Mouse (Mus musculus) layer of hippocampus, adult 18-20 months (tissue): ENCODE measurements at regions not wholly inside any gene's neighbourhood (a gene's known extent, or its start where the extent isn't known, plus 50 kb on each side); places are given as distances from the start of the nearest gene placed in this dataset.
"Not testable (repeated sequence)": the region's sequence is repeated elsewhere in the genome, so short reads cannot be mapped to it uniquely, and the experiment has no call there.

ENCODE experiments used
- DNase-seq, 2 experiments: peaks; one replicate each; pipeline ENCODE4 v3.0.0; 2022; ENCODE audit warnings: low spot score in 2 of 2

DNA sequence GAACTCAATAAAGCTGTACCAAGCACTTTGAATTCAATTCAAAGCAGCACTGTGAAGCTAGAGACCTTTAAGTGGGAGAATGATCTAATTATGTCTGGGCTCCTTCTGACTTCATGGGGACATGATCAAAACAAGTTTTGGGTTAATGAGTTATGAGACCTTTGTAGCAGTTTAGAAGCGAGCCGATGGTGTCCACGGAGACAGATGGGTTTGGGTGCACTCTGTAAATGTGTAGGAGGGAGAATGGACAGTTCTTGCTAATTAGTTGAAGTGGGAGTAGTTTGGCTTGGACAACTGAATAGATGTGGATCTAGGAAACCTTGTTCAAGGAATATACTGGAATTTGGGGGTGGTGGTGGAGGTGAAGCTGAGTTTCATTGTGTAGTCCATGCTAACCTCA, 186.3 kb upstream of the Cldn34b3 start:
- DNase-seq: no peak

DNA sequence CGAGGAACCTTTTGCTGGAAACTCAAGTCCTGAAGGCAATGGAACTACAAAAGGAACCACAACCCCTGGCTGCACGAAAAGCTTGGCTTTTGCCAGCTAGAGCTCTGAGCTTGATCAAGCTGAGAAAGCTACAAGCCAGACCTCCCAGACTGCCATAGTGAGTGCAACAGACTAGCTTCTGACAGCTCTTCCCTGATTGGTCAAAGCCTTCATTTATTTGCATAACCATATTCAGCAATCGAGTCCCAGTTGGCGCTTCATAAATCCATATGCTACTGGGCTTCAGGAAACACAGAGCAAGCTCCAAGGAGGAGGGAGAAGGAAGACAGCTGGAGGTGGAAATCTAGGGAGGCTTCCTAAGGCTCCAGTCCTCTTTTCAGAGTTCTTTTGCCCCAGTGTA, 181.4 kb upstream of the Cldn34b3 start:
- DNase-seq: peak in 1 of 2 experiments; percentile 14

DNA sequence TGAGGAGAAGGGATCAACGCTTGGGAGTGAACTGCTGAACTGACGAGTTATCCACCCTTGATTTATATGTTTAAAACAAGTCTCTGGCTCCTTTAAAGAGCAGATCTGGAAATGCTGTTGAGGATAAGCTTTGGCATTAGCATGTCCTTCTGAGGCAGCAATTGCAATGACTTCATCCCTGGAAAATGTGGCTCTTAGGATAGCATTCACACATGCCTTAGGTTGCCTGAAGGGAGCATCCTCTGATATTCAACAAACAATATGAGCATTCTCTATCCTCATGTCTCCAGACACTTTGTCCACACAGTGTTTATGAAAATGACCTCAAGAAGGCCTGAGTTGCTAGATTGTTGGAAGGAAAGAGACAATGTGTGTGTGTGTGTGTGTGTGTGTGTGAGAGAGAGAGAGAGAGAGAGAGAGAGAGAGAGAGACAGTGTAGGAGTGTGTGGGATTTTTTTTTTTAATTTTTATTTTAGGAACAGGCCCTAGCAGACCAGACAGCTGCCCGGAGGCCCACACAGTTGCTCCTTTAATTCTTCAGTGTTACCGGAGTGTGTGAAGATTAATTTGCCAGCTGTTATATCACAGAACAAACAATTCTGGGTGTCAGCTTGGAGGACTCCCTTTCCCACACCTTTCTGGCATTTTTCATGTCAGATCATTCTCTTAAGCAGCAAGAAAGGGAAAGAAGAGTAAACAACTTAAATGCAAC, 153.2 kb upstream of the Cldn34b3 start:
- no peak for DNase-seq

DNA sequence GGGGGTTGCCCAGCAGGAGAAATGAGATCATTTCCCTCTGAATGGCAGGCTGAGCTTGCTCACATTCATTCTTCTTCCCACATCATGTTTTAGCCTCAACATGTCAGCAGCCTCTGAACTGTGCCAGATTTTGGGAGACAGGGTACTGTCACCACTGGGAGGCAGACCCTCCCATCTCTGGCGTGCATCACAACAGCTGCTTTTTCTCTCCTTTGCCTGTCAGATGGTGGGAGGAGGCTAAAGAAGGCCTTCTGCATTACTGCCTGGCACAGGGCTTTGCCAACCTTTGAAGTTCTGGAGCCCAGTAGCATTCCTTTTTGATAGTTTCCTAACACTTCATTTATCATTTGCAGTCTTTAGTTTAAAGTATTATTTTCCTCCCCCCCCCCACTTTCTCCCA, 148.0 kb upstream of the Cldn34b3 start:
- DNase-seq: peak in 1 of 2 experiments; percentile 4

DNA sequence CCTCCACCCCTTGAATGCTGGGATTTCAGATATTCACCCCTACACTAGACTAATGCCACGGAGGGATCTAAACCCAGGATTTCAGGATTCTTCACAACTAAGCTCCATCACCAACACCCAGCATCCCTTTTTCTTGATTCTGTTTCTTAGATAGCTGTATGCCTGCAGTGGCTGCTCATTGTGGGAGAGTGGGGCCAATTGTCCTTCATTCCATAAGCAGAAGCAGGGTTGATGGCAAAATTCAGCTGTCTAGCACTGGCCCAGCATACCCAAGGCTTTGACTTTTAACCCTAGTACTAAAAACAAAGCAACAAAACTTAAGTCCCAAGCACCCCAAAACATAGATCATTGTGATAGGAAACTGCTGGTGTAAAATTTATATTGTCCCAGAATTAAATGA, 147.5 kb upstream of the Cldn34b3 start:
- no peak for DNase-seq

DNA sequence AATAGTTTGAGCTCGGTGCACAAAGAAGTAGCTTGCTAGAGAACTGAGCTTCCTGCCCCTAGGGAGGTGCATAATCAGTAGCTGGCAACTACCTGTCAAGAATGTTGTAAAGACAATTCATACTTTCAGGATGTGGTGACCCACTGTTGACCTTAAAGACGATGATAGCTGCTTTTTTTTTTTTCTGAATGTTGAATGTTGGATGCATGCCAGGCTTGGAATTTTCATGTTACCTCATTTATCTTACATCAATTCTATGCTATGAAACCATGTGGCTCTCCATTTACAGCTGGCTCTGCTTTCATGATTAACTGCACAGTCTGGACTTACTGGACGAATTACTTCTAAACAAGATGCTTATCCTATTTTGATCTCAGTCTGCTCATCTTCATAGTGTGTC, 143.2 kb upstream of the Cldn34b3 start:
- DNase-seq: no peak

DNA sequence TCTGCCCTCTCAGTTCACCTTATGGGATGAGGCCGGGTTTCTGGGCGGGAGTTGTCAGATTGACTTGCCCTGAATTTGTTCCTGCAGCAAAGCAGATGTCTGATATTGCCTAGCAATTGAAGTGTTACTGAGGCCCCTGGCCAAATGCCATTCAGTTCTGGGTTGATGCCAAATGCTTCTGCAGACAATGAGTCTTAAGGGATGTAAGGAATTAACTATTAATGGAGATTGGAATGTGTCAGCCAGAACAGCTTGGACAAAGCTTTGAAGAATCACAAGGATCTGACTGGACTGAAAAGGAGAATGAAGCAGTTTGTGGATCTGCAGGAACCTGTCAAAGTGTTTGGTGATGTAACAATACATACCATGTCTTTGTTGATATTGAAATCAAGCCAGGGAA, 140.7 kb upstream of the Cldn34b3 start:
- DNase-seq: no peak

DNA sequence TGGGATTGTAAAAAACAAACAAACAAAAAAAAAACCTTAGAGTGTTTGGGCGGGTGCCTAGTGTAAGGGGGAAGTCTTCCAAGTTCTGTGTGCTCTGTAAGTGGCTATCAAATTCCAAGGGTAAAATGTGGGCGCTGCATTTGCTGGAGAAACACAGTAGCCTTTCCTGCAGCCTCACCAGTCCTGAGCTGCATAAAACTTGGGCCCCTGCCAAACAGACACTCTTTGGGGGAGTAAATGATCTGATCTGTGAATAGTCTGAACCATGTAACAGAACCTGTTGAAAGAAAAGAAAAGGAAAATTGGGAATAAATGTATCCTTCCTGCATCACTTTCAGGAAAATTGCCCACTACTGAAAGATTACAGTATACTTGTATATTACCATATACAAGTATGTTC, 126.4 kb upstream of the Cldn34b3 start:
- no peak for DNase-seq

DNA sequence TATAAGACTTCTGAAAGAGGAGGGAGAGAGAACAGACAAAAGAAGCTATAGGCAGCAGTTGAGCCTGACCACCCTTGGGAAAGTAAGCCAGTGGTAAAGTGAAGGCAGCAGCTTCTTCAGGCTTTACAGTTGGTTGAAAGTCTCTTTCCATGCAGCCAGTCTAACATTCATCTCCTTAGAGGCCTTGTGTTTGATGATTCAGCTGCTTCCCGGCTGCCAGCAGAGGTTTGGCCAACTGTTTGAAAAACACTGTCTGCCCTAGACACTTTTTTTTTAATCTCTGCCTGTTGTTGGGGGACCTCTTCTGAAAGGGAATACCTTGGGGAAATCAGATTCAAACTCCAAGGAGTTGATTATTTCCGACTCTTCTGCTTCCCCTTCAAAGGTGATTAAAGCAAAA, 123.1 kb upstream of the Cldn34b3 start:
- no peak for DNase-seq

DNA sequence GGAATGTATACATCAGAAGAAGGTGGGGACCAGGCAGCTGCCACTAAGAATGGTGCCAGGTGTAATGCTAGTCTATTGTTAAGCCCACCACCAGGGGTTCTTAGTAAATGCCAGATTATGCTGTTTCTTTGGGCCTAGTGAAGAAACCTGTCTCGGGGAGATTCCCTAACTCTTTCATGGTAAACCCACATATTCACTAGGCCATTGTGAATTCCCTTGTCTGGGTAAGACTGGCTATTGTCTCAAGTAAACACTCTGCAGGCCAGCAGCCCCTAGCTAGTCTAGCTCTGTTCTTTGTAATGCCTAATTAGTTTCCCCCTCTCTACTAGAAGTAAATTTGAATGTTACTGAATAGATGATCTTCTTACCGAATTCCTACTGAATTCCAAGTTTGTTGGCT, 89.3 kb upstream of the Cldn34b3 start:
- not testable (repeated sequence) for DNase-seq

DNA sequence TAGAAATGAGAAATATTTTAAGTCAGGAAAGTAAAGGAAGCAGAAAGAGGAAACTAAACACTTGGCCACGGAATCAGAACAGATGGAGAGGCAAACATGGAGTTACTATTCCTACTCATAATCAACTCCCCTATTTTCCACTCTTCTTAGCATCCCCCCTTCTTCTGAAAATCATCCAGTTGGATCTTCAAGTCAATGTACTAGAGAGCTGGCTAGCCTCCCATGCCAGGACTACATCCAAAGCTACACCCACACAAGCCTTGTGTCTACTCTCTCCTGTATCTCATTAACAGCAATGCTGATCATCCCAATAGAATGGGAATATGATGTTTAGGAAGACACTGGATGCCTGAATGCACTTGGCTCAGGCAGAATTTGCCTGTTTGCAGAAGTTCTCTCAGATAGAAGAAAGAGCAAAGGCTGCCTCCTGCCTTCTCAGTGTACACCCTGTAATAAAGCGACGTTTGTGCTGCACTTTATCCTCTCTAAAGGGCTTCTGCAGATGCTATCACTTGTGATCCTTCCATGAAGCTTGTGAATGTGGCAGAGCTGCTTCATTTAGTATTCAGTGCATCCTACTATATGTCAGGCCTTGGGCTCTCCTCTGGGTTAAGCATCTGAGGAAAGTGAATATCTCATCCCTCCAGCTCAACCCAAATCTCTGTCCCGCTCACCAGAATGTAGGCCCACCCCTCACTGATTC, 82.5 kb upstream of the Cldn34b3 start:
- DNase-seq: peak; percentile 38 to 82

DNA sequence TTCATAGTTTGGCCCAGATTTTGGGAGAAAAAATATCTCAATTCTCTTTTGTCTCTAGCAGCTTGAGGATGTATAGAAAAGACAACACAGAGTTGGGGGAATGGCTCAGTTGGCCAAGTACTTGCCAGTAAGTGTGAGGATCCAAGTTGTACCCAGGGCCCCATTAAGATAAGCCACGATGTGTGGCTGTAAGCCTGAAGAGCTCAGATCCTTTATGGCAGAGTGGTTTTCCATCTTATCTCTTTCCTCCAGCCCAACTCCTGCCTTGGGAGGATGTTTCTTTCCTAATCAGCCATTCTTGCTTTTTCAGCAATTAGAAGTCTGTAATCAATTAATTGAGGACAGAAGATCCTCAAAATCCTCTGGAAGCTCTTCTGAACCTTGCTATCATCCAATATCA, 63.5 kb upstream of the Cldn34b3 start:
- no peak for DNase-seq

DNA sequence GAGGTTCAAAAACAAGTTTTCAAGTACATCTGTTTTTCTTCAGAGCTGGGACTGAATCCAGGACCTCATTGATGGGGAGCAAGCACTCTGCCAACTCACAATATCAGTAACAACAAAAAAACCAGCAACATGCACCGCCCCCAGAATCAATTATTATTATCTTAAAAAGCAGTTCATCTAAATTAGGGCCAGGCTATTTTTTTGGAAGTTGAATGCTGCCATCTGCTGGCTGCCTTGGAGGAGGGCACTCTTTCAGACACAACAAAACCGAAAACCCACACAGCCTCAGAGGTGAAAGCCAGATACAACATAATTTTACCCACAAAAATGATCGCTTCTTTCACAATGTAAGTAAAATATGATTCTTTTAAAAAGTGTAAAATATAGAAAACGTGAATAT, 62.7 kb upstream of the Cldn34b3 start:
- DNase-seq: peak; percentile 10 to 57
